ENCODE assay signal across 9 mouse cellular contexts in the genomic region with DNA sequence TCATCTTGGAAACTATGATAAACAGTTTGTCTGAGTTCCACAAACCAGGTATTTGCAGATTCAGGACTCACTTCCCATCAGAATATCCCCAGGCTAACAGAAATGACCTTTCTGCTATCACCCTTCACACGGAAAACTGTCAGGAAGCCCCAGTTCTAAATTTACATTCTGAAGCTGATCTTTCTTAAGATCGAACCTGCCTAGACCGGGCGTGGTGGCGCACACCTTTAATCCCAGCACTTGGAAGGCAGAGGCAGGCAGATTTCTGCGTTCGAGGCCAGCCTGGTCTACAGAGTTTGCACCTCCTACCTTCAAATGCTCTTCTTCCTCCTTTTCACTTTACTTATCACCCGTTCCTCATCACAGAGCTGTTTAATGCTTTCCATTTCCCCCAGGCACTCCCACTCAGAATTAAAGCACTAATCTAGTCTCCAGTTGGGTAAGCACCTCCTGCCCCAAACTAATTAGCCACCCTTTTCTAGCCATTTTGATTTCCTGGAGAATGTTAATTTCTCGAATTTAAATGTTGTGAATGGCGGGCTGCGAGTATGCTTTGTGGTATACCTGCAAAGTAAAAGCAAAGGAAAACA. TPM values are rescaled to one million over a fixed set of nuclear protein-coding genes. Genes with fewer than 3 reads are reported as not detected.
DNase-seq lines count a peak whose midpoint lies in the region; ATAC-seq lines count a peak whose summit lies in the region.
"Had no signal": no experiment of that assay in that cellular context is flagged by ENCODE, and none has a peak within 500 bp of the region (broad histone marks: within the 10 kb centered on the region; RNA-seq: fewer than 3 reads in every experiment).

No protein-coding gene starts in this region.

- no peak for ATAC-seq in heart, embryonic 14.5 days (ENCODE audit: insufficient number of reproducible peaks, insufficient read depth, low FRiP score, low read depth)
- no peak for ATAC-seq in heart, embryonic 16.5 days (replicated peaks; ENCODE audit: extremely low read depth, insufficient read depth, low FRiP score)

- H3K4me2 ChIP-seq in heart, embryonic 14.5 days (ENCODE audit: low read length) = peak overlapping the region; percentile 71
- peak overlapping the region; percentile 85 for H3K4me2 ChIP-seq in heart, embryonic 16.5 days (ENCODE audit: low read depth, low read length)

- peak overlapping the region; percentile 86 for H3K9ac ChIP-seq in heart, embryonic 14.5 days (ENCODE audit: low read length)
- peak overlapping the region; percentile 76 for H3K9ac ChIP-seq in heart, embryonic 16.5 days (ENCODE audit: low read length)

- H3K9me3 ChIP-seq in heart, embryonic 14.5 days (ENCODE audit: control insufficient read depth, low read length) = no peaks in the 10 kb centered on the region
- H3K9me3 ChIP-seq in heart, embryonic 16.5 days (replicated peaks; ENCODE audit: control insufficient read depth, low read length) = no peaks in the 10 kb centered on the region
- H3K9me3 ChIP-seq in megakaryocyte, embryonic 14.5 days = no peaks in the 10 kb centered on the region

- no peak for DNase-seq in heart, adult 18-20 months
- peak; percentile 72 for DNase-seq in R1 (ENCODE audit: low read depth, low spot score)
- no peak for DNase-seq in embryo, embryonic 10 days (ENCODE audit: low spot score)
- no peak for DNase-seq in ovary, adult 18-20 months (ENCODE audit: low spot score)
- no peak for DNase-seq in thymus, postnatal 10 days (ENCODE audit: low spot score in 2 of 2)

- H3K27me3 ChIP-seq in heart, embryonic 14.5 days (ENCODE audit: control insufficient read depth, insufficient read depth, low read length) = no peaks in the 10 kb centered on the region
- no peaks in the 10 kb centered on the region for H3K27me3 ChIP-seq in heart, embryonic 16.5 days (ENCODE audit: control insufficient read depth, insufficient read depth, low read length)
- H3K27me3 ChIP-seq in megakaryocyte, embryonic 14.5 days (replicated peaks) = no peaks in the 10 kb centered on the region
- H3K27me3 ChIP-seq: Patski had no signal

- H3K27ac ChIP-seq in heart, embryonic 14.5 days (replicated peaks in 1 of 2; ENCODE audit: control insufficient read depth in 1 of 2, insufficient read depth in 1 of 2, low read depth in 2 of 2, low read length in 2 of 2) = peak overlapping the region; percentile 61 to 77
- peak overlapping the region; percentile 72 for H3K27ac ChIP-seq in heart, embryonic 16.5 days (ENCODE audit: low read length)

- WGBS in heart, embryonic 14.5 days = 63% methylated on average over 11 of the region's 11 CpGs
- WGBS in heart, embryonic 16.5 days = 64% methylated on average over 11 of the region's 11 CpGs

- H3K4me3 ChIP-seq in heart, embryonic 14.5 days (ENCODE audit: control insufficient read depth in 1 of 2, insufficient read depth in 1 of 2, low read depth in 1 of 2, low read length in 2 of 2) = peak overlapping the region; percentile 55 to 79
- peak overlapping the region; percentile 94 for H3K4me3 ChIP-seq in heart, embryonic 16.5 days (ENCODE audit: low read length)
- peak overlapping the region; percentile 93 for H3K4me3 ChIP-seq in megakaryocyte, embryonic 14.5 days (replicated peaks)

- H3K36me3 ChIP-seq in heart, embryonic 14.5 days (ENCODE audit: control insufficient read depth, insufficient read depth, low read length) = no peaks in the 10 kb centered on the region
- H3K36me3 ChIP-seq in heart, embryonic 16.5 days (ENCODE audit: control insufficient read depth, insufficient read depth) = no peaks in the 10 kb centered on the region
- peaks cover 11% of the 10 kb centered on the region for H3K36me3 ChIP-seq in megakaryocyte, embryonic 14.5 days (replicated peaks; ENCODE audit: low read length)

- H3K4me1 ChIP-seq in heart, embryonic 14.5 days (ENCODE audit: control insufficient read depth in 2 of 2, insufficient read depth in 2 of 2, low read length in 2 of 2) = peaks cover 5 to 7% of the 10 kb centered on the region in 2 experiments; a peak in 3 of 4 replicates
- peaks cover 10% of the 10 kb centered on the region for H3K4me1 ChIP-seq in heart, embryonic 16.5 days (ENCODE audit: control insufficient read depth, insufficient read depth, low read length)
- peaks cover 47% of the 10 kb centered on the region for H3K4me1 ChIP-seq in megakaryocyte, embryonic 14.5 days

RNA-seq across cellular contexts. Expression of a gene that starts 0.6 kb away (rescaled TPM):
- polyA plus RNA-seq in heart, embryonic 14.5 days (2014; fragmentation: Nextera tagmentation; extraction: Ambion mirVana) = 153 and 156 TPM in 2 replicates
- 10 to 100 TPM; 52.2 to 53.5 TPM for total RNA-seq in heart, adult 18-20 months (2021)
- polyA plus RNA-seq in heart, embryonic 16.5 days (2015; fragmentation: Nextera tagmentation; extraction: Ambion mirVana) = 143 and 150 TPM in 2 replicates
- 4.1 TPM in 1 of 2 replicates, not detected in the other for polyA plus RNA-seq in megakaryocyte, embryonic 14.5 days (2012; ENCODE audit: insufficient read depth, low replicate concordance)

RNA-seq across cellular contexts. Expression of a gene that starts 0.9 kb away (rescaled TPM):
- 43.2 and 44.7 TPM in 2 replicates for polyA plus RNA-seq in heart, embryonic 14.5 days (2014; fragmentation: Nextera tagmentation; extraction: Ambion mirVana)
- total RNA-seq in heart, adult 18-20 months (2021) = 10 to 100 TPM; 15.5 to 18.5 TPM
- polyA plus RNA-seq in heart, embryonic 16.5 days (2015; fragmentation: Nextera tagmentation; extraction: Ambion mirVana) = 35.3 and 37.5 TPM in 2 replicates
- 11.0 and 20.2 TPM in 2 replicates for polyA plus RNA-seq in megakaryocyte, embryonic 14.5 days (2012; ENCODE audit: insufficient read depth, low replicate concordance)

Comparison
In these comparisons a context has a peak if more than half of its experiments do, and no peak if none do; other contexts are left out.
1. RNA of a gene that starts 0.6 kb away (polyA plus RNA-seq): 153 to 156 TPM in heart, embryonic 14.5 days and 143 to 150 TPM in heart, embryonic 16.5 days; 4.1 TPM in megakaryocyte, embryonic 14.5 days; every median in the first group is over 10 times any median in the second.
2. Peak in every context shown above with its lines, with median percentiles within 50 percentile points of each other: H3K4me3 ChIP-seq.